Mouse (Mus musculus) midbrain, postnatal 0 days (tissue): ENCODE measurements at regions not wholly inside any gene's neighbourhood (a gene's known extent, or its start where the extent isn't known, plus 50 kb on each side); places are given as distances from the start of the nearest gene placed in this dataset.
"Not testable (repeated sequence)": the region's sequence is repeated elsewhere in the genome, so short reads cannot be mapped to it uniquely, and the experiment has no call there.

Experiments used
- ATAC-seq: fragments of 200-750 bp; cut with Nextera tagmentation; 2 replicates; pipeline ENCODE4 v1.8.0; 2017; ENCODE audit warnings: moderate number of reproducible peaks, mild to moderate bottlenecking, moderate TSS enrichment, moderate library complexity; ENCODE audit not compliant: low FRiP score
- DNase-seq: peaks from one replicate; pipeline ENCODE4 v3.0.0-alpha.2; 2015; ENCODE audit warnings: low spot score
- H3K27ac ChIP-seq: fragments of 300-500 bp; sonication (generic); 2 replicates; pipeline ENCODE4 v1.5.1; 2014; ENCODE audit warnings: low read depth, mild to moderate bottlenecking, low read length, mixed read lengths
- H3K27me3 ChIP-seq: fragments of 300-500 bp; sonication (generic); 2 replicates; pipeline ENCODE4 v1.6.1; 2014; ENCODE audit warnings: low read length, control low read depth, mixed read lengths; ENCODE audit not compliant: insufficient read depth
- H3K36me3 ChIP-seq: fragments of 300-500 bp; sonication (generic); 2 replicates; pipeline ENCODE4 v1.6.1; 2014; ENCODE audit warnings: low read length, control low read depth, mixed read lengths; ENCODE audit not compliant: insufficient read depth
- H3K4me1 ChIP-seq: fragments of 300-500 bp; sonication (generic); 2 replicates; pipeline ENCODE4 v1.6.1; 2014; ENCODE audit warnings: mild to moderate bottlenecking, control low read depth, antibody characterized with exemption, low read length, mixed read lengths; ENCODE audit not compliant: insufficient read depth
- H3K4me2 ChIP-seq: fragments of 300-500 bp; sonication (generic); 2 replicates; pipeline ENCODE4 v1.6.1; 2014; ENCODE audit warnings: low read depth, mild to moderate bottlenecking, low read length, mixed read lengths; ENCODE audit not compliant: poor library complexity, severe bottlenecking
- H3K4me3 ChIP-seq: fragments of 300-500 bp; sonication (generic); 2 replicates; pipeline ENCODE4 v1.5.1; 2014; ENCODE audit warnings: low read depth, mild to moderate bottlenecking, low read length, moderate library complexity
- H3K9ac ChIP-seq: fragments of 300-500 bp; sonication (generic); replicated peaks from 2 replicates; pipeline ENCODE4 v1.6.1; 2014; ENCODE audit warnings: mild to moderate bottlenecking, low read length, moderate library complexity, mixed read lengths; ENCODE audit not compliant: poor library complexity, severe bottlenecking
- H3K9me3 ChIP-seq: fragments of 300-500 bp; sonication (generic); 2 replicates; pipeline ENCODE4 v1.6.1; 2016; ENCODE audit warnings: low read length, control low read depth
- WGBS: fragments of 180-500 bp; shearing (Covaris S2); extraction: QIAGEN DNeasy Blood & Tissue Kit; methylation state at CpG from one replicate; pipeline ENCODE4 v1.1.7; 2014; 5-methylcytosine and 5-hydroxymethylcytosine counted together

DNA sequence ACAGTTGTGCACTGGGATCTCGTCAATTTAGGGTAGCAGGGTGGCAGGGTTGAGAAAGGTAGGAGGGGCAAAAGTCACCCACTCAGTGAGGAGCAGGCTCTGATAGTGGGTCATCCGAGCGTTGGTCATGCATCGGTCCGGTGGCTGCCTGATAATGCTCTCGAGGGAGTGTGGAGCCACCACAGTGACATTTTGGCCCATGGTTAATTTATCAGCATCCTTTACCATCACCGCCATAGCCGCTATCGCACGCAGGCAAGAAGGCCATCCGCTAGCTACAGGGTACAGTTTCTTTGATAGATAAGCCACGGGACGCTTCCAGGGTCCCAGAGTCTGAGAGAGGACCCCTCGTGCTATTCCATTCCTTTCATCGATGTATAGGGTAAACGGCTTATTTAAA, 291.3 kb downstream of the Rab10 start:
- not testable (repeated sequence) for H3K36me3 ChIP-seq, DNase-seq, H3K9ac ChIP-seq, H3K4me3 ChIP-seq, H3K4me2 ChIP-seq, ATAC-seq, H3K27ac ChIP-seq, H3K4me1 ChIP-seq, H3K27me3 ChIP-seq
- WGBS: 90% methylated on average over 16 of the region's 16 CpGs
- H3K9me3 ChIP-seq: peaks cover 20% of the 10 kb centered on the region; the same call in 1 of the 2 replicates

DNA sequence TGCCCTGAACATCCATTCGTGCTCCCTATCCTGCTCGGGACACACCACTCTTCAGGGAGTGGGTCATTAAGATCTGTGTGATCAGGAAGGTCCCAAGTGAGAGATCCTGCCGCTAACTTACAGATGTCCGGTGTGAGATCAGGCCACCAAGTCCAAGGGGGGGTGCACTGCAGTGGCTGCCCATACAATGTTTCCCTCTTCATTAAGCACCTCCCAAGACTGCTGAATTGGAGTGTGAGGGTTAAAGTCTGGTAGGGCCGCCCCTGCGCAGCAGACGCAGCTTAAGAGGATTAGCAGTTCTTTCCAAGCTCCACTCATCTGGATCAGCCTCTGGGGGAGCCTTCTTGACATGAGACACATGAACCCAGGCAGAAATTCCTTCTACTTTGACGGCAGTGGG, 293.0 kb downstream of the Rab10 start:
- H3K27me3 ChIP-seq, H3K4me1 ChIP-seq, H3K4me3 ChIP-seq, ATAC-seq, H3K36me3 ChIP-seq, H3K4me2 ChIP-seq, H3K9ac ChIP-seq, DNase-seq, H3K27ac ChIP-seq: not testable (repeated sequence)
- WGBS: 88% methylated on average over 8 of the region's 8 CpGs
- peaks cover 20% of the 10 kb centered on the region; the same call in 1 of the 2 replicates for H3K9me3 ChIP-seq
